Mouse (Mus musculus): Measurements from ENCODE around the gene B230118H07Rik.

DNA sequence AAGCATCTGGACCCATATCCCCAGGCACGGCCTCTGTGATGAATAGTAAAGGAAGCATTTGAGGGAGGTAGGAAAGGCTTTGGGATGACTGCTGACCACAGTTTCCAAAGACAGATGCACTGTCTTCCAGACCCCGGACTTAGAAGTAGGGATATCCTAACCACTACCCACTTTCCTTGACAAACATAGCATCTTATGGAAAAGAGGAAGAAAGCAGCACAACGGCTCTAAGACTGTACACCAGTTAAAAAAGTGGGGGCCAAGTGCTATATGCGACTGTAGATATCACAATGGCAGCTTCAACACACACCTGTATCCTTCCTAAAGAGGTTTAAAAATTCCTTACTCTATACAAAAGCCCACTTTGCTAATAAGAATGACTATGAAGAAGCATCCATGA is 31.0 kb downstream of the B230118H07Rik start:
- no peak for TF ChIP-seq POLR2A (IDR thresholded peaks at IDR 0.05; ENCODE audit: insufficient read depth, low read depth, low read length)
- no peak for TF ChIP-seq CTCF (IDR thresholded peaks at IDR 0.05; ENCODE audit: insufficient read depth, low read depth, low read length)
